Mouse (Mus musculus) bone marrow, adult 2 months (tissue): ENCODE results near the gene Gm10203. TPM values are rescaled to one million over a fixed set of nuclear protein-coding genes. Genes with fewer than 3 reads are reported as not detected.

Experiments
- H3K27ac ChIP-seq: fragments of 200-500 bp; 2 replicates; pipeline ENCODE4 v1.5.1; 2012; ENCODE audit warnings: low read depth, mild to moderate bottlenecking, control low read depth, inconsistent platforms, low read length; ENCODE audit not compliant: control insufficient read depth, poor library complexity, insufficient read depth
- H3K4me1 ChIP-seq: fragments of 200-500 bp; 2 replicates; pipeline ENCODE4 v1.6.1; 2011; ENCODE audit warnings: low read length; ENCODE audit not compliant: control insufficient read depth, insufficient read depth
- H3K4me3 ChIP-seq: fragments of 200-500 bp; replicated peaks from 2 replicates; pipeline ENCODE3; 2011; ENCODE audit warnings: mild to moderate bottlenecking, low read depth, low read length, control low read depth; ENCODE audit not compliant: control insufficient read depth
- CTCF ChIP-seq: fragments of 200-500 bp; IDR thresholded peaks from 2 replicates; pipeline ENCODE4 v1.5.1; 2011; ENCODE audit warnings: low read length, control low read depth; ENCODE audit not compliant: control insufficient read depth, insufficient read depth
- POLR2A ChIP-seq: fragments of 200-500 bp; IDR thresholded peaks from 2 replicates; pipeline ENCODE4 v1.6.1; 2011; ENCODE audit warnings: low read depth, mild to moderate bottlenecking, control low read depth, low read length, borderline replicate concordance; ENCODE audit not compliant: control insufficient read depth
- WGBS: fragments of 180-500 bp; shearing (Covaris S2); methylation state at CpG from one replicate; pipeline ENCODE4 v1.1.7; 2018; 5-methylcytosine and 5-hydroxymethylcytosine counted together
- polyA plus RNA-seq: library from polyadenylated mRNA; stranded (reverse); fragments of >200 nt; gene quantifications from 2 replicates; pipeline ENCODE4 v1.2.4, GENCODE M21; 2011; ENCODE audit warnings: low replicate concordance; ENCODE audit not compliant: missing spikeins, insufficient read depth, insufficient read length

Gm10203 gene
- polyA plus RNA-seq, 1 experiment = not detected

DNA sequence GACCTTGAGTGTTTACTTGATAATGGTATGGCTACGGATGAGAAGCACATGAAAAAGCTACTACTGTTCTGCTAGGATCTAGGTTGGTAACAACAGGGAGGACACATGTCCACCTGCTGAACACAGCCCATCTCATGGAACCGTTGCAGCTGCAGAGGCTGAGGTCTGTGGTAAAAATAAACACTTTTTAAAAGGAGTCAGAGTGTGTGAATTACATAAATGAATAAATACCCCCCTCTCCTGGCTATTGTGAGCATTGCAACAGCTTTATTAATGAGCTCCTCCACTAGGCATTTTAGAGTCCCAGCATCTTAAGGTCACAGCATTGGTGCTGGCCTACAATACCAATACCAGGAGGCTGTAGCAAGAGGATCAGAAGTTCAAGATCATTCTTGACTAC is 10.1 kb upstream of the Gm10203 start:
- Histone ChIP-seq H3K4me1 (no peaks in the 10 kb centered on the region; the same call in 1 of the 2 replicates), H3K4me3 (no peak overlapping the region), H3K27ac (no peak overlapping the region)
- TF ChIP-seq CTCF (no peak), POLR2A (no peak)
- WGBS = 33% methylated on average over 2 of the region's 2 CpGs

DNA sequence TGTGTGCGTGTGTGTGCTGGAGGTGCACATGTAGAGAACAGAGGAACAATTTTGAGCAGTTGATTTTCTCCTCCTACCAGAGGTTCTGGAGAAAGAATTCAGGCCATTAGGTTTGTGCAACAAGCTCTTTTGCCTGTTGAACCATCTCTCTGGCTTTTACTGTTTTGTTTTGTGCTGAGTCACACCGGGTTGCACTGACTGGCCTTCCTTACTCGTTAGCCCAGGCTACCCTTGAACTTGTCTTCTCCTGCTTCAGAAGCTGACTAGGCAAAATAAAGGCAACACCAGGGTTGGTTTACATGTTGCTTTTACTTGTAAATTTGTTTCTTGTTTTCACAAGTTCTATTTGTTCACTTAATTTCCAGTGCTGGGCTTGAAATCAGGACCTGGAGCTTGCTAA is 6.9 kb upstream of the Gm10203 start:
- 73% methylated on average over 3 of the region's 3 CpGs for WGBS
- no peaks in the 10 kb centered on the region; the same call in 1 of the 2 replicates for H3K4me1 ChIP-seq
- H3K4me3 ChIP-seq = no peak overlapping the region
- H3K27ac ChIP-seq = no peak overlapping the region
- TF ChIP-seq POLR2A (no peak), CTCF (no peak)

DNA sequence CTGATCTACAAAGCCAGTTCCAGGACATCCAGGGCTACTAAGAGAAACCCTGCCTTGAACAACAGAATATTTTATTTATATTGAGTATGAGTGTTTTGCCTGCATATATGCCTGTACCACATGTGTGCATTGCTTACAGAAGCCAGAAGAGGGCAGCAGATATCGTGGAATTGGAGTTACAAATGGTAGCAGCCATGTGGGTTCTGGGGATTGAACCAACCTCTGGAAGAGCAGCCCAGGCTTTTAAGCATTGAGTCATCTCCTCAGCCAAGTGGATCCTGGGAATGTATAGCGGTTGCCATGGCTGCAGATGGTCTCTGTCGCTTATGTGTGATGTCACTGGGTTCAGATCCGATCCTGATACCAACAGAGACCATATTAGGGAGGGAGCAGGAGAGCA is 3.3 kb upstream of the Gm10203 start:
- 77% methylated on average over 4 of the region's 4 CpGs for WGBS
- Histone ChIP-seq H3K27ac (no peak overlapping the region), H3K4me1 (no peaks in the 10 kb centered on the region), H3K4me3 (no peak overlapping the region)
- TF ChIP-seq CTCF = 0 out of 2 replicates have a peak, but pooled peaks have one; percentile 12
- TF ChIP-seq POLR2A = no peak

DNA sequence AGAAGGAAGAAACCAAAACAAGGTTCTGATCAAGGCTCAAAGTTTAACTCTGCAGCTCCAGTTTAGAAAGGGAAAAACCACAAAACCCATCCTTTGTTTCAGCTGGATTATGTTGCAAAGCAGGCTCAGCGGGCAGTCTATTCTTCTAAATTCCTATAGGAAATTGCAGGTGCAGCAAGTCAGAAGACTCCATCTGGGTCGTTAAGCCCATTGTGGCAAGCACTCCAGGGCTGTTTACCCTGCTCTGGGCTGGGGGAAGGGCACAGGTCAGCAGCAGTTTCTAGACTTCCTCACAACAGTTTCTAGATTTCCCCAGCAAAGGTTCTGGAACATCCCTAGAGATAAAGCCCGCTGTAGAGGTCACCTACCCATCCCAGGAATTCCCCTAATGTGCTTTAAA is 1.1 kb downstream of the Gm10203 start:
- 53% methylated on average over 3 of the region's 3 CpGs for WGBS
- Histone ChIP-seq H3K4me3 (no peak overlapping the region), H3K27ac (no peak overlapping the region), H3K4me1 (no peaks in the 10 kb centered on the region)
- TF ChIP-seq POLR2A (no peak), CTCF (no peak)

DNA sequence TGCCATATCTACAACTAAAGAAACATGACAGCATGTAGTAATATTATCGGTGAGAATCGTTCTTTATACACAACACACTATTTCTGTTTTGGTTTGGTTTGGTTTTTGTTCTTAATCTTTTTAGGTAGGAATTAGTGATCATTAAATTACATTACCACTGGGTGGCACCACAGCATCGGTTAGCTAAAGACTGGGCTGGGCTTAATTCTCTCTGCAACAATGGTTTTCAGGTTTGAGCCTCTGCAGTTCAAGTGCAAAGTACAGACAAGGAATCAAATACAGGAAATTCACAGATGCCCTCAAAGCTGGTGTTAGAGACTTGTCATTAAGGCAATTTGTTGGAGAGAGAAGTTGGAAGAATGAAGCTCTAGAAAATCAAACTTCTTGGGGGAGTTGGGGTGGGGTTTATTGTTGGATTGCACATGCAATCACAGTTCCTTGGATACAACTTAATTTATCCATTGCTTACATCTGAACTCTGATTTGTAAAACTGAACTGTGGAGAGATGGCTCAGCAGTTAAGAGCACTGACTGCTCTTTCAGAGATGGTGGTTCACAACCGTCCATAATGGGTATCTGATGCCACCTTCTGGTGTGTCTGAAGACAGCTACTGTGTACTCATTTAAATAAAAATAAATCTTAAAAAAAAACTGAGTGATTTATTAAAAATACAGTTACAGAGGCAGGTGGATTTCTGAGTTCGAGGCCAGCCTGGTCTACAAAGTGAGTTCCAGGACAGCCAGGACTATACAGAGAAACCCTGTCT is 2.5 kb downstream of the Gm10203 start:
- TF ChIP-seq CTCF (peak; percentile 40), POLR2A (no peak)
- no peak overlapping the region for H3K4me3 ChIP-seq
- WGBS = 22% methylated on average over 5 of the region's 5 CpGs
- H3K27ac ChIP-seq = no peak overlapping the region
- no peaks in the 10 kb centered on the region for H3K4me1 ChIP-seq

DNA sequence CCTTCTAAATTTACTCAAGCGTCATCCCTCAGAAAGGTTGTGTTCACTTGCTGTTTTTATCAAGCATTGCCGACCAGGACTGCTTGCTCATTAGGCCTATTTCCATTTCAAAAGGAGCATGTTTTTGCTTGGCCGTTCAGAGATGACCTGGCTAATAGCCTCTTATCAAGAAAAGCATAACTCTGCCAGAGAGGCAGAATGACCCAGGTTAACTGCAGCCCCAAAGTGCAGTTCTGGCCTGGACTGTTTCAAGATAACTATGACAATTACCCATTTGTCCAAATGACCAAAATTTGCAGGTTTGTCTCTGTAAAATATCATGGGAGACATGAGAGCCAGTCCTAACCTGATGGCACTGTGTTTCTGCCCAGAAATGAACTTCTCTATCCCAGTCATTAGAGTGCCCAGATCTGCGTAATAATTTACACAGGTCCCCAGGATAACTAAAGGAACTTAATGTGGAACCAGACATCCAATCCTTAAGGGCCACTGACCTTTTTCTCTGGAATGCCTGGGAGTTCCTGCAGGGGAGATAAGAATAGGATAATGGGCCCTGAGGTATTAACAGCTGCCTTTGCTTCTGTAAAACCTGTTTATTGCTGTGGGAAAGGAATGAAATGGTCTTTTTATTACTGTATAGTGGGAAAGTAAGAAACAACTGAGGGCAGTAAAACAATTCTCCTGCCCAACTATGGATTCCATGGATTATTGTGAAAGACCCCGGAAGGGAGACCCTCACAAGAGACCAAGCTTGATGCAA is 4.6 kb downstream of the Gm10203 start:
- 67% methylated on average over 5 of the region's 5 CpGs for WGBS
- Histone ChIP-seq H3K4me3 (no peak overlapping the region), H3K4me1 (no peaks in the 10 kb centered on the region), H3K27ac (no peak overlapping the region)
- TF ChIP-seq POLR2A = no peak
- no peak for TF ChIP-seq CTCF

DNA sequence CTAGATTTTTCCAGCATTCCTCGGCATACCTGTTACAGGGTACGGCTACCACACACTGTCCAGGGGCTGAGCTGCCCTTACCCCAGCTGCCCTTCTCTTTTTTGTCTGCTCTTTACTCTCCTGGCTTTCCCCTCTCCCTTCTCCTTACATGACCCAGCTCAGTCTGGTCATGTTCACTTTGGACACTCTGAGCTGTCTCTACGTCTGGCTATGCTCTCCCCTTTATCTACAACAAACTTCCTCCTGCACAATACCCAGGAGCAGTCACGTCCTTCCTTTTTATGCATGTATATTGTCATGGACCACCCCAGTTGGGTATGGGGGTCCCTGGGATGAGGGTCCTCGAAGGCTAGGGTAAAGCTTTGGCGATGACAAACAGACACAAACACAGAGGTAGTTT is 5.7 kb downstream of the Gm10203 start:
- H3K4me3 ChIP-seq = no peak overlapping the region
- TF ChIP-seq CTCF (no peak), POLR2A (no peak)
- H3K27ac ChIP-seq = no peak overlapping the region
- H3K4me1 ChIP-seq = no peaks in the 10 kb centered on the region
- WGBS = 65% methylated on average over 6 of the region's 6 CpGs

DNA sequence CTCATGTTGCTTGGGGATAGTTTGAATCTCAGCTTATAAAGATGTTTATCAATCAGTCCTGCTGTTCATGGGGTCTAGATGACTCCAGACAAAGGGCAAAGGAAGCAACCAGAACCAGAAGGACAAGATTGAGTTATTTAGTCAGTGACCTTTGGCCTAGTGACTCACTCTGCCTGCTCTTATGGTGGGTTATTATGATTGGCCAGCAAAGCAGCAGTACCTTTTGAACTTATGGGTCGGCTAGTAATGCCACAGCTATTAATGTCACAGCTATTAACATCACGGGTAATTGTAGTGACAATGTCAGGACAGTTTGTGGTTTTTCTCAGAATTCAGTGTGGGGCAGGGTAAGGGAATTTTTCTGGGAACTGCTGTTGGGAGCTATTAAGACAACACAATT is 8.0 kb downstream of the Gm10203 start:
- 76% methylated on average over 2 of the region's 2 CpGs for WGBS
- H3K4me1 ChIP-seq = no peaks in the 10 kb centered on the region
- no peak overlapping the region for H3K27ac ChIP-seq
- TF ChIP-seq POLR2A (no peak), CTCF (no peak)
- H3K4me3 ChIP-seq = no peak overlapping the region

DNA sequence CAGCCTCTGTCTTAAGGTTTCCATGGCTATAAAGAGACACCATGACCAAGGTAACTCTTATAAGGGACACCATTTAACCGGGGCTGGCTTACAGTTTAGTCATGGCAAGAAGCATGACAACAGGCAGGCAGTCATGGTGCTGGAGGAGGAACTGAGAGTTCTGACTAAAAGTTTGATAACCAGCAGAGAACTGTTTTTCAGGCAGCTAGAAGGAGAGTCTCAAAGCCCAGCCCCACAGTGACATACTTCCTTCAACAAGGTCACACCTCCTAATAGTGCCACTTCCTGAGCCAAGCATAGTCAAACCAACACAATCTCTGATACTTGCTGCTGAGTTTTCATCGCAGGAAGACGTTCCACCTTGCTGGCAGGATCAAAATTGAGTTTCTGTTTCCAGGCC is 9.0 kb downstream of the Gm10203 start:
- 75% methylated on average over 3 of the region's 3 CpGs for WGBS
- TF ChIP-seq CTCF = no peak
- no peak for TF ChIP-seq POLR2A
- Histone ChIP-seq H3K4me3 (no peak overlapping the region), H3K4me1 (no peaks in the 10 kb centered on the region), H3K27ac (no peak overlapping the region)
